Mouse (Mus musculus) C2C12 (cell line): ENCODE results near the gene Ccrl2.

ENCODE experiments used
- CTCF ChIP-seq: IDR thresholded peaks from one replicate; pipeline ENCODE4 v1.5.1; 2011; ENCODE audit not compliant: control insufficient read depth, insufficient read depth, insufficient read length
- MAX ChIP-seq: IDR thresholded peaks from one replicate; pipeline ENCODE4 v1.6.1; 2011; ENCODE audit warnings: mild to moderate bottlenecking, control low read depth
- USF1 ChIP-seq: IDR thresholded peaks from one replicate; pipeline ENCODE4 v1.6.1; 2011; ENCODE audit warnings: low read depth, mild to moderate bottlenecking, control low read depth, moderate library complexity

DNA sequence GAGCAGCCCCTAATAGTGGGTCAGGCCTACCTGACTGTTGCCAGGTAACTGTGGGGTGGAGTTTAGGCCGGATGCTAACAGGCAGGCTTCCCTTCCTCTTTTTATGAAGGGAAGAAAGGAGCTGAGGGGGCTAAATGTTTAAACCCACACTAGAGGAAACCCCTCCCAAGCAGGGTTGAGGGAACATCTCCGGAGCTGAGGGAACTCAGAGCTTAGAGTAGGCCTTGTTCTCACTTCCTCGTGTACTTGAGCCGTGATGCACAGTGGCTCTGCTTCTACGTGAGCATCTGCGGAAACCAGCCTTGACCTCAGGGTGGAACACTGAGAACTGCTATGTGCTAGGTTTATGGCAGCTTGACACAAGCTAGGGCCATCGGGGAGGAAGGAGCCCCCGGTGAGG is 23.5 kb upstream of the Ccrl2 start:
- TF ChIP-seq CTCF, result no peak
- no peak for TF ChIP-seq USF1
- no peak for TF ChIP-seq MAX
